Mouse (Mus musculus): ENCODE results near the gene Fkbp2. TPM values are rescaled to one million over a fixed set of nuclear protein-coding genes. Genes with fewer than 3 reads are reported as not detected.
A peak's percentile ranks its signal among the peaks of the same experiment; 100 is the strongest.
"Not testable (repeated sequence)": the region's sequence is repeated elsewhere in the genome, so short reads cannot be mapped to it uniquely, and the experiment has no call there.

The Fkbp2 gene
- total RNA-seq, 4 experiments from 2014 or later: 79.1 to 129 (median 98.4) TPM

DNA sequence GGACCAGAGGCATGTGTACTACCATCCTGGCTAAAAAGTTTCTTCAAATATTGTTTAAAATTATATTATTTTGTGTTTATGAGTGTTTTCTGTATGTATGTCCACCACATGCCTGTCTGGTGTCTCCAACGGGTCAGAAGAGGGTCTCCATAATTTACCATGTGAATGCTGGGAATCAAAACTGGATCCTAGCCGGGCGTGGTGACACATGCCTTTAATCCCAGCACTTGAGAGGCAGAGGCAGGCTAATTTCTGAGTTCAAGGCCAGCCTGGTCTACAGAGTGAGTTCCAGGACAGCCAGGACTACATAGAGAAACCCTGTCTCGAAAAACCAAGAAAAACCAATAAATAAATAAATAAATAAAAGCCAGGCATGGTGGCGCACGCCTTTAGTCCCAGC is 10.9 kb upstream of the Fkbp2 start:
- not testable (repeated sequence) for DNase-seq (ENCODE audit: low spot score in 2 of 2)

DNA sequence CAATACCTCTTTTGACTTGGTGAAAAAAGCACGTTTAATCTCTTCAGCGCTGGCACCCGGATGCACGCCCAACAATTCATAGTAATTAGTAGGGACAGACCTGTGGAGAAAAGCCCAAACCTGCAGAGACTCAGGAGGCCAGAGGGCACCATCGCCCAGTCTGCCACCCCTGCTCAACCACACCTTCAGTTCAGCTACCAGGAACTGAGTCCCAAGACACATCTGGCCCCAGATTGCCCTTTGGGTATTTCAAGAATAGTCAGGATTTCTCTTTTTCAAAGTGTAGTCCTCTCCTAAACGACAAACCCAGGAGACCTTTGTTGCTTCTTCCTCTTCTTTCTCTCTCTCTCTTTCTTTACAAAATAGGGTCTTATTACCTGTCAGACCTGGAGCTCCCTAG is 10.4 kb upstream of the Fkbp2 start:
- no peak for DNase-seq (ENCODE audit: low spot score in 2 of 2)

DNA sequence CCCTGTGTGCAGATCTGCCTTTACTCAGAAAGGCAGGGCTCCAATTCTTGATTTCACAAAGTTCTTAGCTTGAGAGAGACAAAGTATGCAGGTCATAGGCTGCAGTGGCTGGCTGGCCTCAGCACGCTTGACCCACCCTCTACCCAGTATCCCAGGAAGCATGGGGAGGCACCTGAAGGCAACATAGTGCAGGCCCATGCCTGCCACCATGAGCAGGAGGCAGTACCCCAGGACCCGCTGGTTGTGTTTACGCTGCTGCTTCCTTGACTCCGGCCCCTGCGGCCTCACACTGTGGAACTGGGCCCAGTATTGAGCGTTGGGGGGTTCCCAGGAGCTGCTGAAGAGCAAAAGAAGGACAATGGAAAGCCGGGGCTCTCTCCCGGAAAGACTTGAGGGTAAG is 8.9 kb upstream of the Fkbp2 start:
- no peak for DNase-seq (ENCODE audit: low spot score in 2 of 2)

DNA sequence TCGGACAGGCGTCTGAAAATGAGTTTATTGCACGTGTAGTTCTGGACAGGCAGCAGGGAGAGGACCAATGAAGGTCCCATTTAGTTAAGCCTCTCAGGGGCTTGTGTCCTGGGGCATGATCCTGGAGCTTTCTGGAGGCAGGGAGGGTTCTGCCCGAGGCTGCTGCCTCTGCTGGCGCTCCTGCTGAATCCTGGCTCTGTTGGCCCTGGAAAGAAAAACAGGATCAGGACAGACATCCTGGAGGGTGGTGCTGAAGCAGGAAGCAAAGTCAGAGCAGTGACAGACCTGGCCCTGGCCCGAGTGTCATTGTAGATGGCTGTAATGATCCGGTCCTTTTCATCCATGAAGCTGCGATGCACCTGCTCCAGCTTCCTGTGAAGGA is 7.6 kb upstream of the Fkbp2 start:
- DNase-seq (ENCODE audit: low spot score in 2 of 2): peak in 1 of 2 experiments; percentile 8

DNA sequence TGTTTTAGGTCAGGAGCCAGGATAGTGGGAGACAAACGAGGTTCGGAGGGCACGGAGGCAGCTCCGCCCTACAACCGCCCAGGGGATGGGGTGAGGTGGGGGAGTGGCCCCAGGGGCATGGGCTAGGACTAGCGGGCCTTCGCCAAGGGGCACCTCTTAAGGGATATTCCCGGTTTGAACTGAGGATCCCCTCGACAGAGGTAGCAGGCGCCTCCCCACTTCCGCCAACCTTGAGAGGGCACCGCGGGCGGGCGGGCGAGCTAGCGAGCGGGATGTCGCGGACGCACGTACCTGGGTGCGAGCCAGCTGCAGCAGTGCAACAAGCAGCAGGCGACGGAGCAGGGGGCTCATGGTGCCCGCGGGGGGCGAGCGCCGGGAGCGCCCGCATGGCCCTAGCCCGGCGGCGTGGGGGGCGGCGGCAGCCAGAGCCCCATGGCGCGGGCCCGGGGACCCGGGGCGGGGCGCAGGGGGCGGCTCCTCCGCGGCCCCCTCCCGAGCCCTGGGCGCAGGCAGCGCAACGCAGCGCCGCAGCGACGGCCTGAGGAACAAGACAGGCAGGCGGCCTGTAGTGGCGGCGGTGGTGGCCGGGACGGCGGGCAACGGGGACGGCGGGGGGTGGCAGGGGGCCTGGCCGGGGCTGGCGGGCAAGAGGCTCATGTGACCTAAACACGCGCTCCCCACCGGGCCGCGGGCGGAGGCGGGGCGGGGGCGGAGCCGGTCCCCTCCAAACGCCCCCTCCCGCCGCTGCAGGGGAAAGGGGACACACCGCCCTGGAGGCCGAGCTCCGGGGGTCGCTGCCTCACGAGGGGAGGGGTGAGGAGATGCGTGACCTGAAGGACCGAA is 7.0 kb upstream of the Fkbp2 start, which contains the start of gene Vegfb:
Gene Vegfb (minus strand): TSS at position 591 of the 843 bp plus-strand sequence.
- DNase-seq (ENCODE audit: low spot score in 2 of 2): peak in 1 of 2 experiments; percentile 60

DNA sequence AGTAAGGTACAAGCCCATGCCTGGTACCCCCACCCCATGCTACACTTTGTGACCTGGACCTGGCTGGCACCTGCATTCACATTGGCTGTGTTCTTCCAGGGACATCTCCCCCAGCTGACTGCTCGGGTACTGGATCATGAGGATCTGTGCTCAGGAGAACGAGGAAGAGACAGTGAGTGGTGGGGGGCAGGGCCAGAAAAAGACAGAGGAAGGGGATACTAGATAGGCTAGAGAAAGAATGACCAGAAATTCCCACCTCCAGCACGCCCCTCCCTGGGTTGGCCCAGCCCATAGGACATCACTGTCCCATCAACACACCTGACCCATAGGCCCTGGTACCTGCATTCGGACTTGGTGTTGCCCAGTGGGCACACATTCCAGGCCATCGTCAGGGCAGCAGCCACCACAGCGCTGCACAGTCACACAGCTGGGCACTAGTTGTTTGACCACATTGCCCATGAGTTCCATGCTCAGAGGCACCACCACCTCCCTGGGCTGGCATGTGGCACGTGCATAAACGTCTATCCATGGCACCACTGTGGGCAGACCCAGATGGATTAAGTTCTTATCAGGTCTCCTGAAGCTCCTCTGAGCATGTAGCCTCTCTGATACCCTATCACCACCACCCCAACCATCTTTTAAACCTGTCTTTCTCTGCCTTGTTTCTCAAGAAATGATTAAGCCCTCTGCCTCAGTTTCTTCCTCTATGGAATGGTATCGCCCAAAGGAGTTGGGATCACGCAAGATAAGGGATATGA is 5.8 kb upstream of the Fkbp2 start:
- DNase-seq (ENCODE audit: low spot score in 2 of 2): no peak

DNA sequence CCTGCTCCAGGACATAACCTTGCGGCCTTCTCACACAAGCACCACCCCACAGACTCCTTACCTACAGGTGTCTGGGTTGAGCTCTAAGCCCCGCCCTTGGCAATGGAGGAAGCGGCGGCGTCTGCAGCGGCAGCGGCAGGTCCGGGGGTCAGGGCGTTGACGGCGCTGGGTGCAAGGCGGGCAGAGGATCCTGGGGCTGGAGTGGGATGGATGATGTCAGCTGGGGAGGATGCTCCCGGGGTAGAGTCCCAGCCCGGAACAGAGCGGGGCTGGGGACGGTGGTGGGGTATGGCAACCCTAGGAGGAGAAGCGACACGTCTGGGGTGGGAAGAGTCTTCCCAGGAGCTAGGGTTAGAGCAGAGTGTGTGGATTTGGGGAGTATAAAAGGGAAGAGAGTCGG is 5.0 kb upstream of the Fkbp2 start:
- DNase-seq (ENCODE audit: low spot score in 2 of 2): no peak

DNA sequence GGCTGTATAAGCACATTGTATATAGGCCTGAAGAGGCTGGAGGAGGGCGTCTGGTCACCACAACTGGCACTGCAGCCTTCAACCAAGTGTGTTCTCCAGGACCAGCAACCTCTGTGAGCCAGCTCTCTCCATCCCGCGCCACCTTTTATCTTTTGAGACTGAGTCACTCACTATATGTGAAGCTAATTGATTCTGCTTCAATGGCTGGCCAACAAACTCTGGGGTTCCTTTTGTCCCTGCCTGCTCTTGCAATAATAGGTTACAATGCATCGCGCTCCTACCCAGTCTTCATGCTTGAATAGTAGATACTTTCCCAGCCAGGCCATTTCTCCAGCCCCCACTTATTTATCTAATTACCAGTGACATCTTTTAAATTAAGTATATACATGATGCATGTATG is 3.3 kb upstream of the Fkbp2 start:
- DNase-seq (ENCODE audit: low spot score in 2 of 2): no peak

DNA sequence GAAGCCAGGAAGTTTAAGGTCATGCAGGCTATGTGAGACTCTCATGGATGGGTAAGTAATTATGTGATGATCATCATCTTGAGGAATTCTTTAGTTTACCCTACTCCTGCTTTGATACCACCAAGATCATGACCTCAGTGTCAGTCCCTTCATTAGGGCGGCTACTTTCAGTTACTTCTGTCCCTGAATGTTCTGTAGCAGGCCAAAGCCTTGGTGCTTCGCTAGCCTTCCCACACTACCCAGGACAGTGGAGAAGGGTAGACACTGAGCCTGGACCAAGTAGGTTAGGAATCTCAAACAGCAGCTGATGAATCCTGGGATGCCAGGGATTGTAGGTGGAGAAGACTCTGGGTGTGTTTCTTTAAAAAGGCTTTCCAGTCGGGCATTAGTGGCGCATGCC is 1.2 kb upstream of the Fkbp2 start:
- no peak for DNase-seq (ENCODE audit: low spot score in 2 of 2)

DNA sequence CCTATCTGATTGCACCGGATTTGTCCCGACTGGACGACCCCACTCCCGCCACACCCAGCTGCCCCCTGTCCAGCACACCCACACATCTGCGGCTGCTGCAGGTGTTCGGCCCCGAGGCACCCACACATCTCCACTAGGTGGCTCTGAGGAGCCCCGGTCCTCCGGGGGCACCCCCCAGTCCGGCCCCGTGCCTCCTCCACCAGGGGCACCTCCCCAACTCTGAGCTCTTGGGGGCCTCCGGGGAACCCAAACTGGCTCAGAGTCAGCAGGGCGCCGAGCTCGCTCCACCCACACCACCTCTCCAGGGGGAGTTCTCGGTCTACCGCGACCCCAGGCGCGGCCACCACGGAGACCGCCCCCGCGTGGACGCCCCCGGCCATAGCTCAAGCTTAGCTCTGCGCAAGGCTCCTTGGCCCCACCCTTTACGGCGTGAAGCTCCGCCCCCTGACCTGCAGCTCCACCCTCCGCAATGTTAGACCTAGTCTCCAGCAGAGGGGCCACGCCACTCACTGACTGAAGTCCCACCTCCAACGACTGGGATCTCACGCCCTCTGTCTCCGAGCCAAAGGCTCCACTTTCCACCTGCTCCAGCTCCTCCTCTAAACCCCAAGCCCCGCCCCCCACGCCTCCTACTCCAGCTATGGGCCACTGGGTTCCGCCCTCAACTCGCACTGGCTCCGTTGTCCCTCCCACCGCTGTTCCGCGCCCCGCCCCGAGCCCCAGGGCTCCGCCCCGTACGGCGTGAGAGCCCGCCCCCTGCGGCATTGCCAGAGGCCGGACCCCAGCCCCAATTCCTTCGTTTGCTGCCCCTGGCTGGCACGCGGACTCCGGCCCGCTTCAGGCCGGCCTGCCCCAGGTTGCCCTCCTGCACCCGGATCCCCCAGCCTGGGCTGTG is 568 bp downstream of the Fkbp2 start:
- peak; percentile 97 to 100 for DNase-seq (ENCODE audit: low spot score in 2 of 2)

DNA sequence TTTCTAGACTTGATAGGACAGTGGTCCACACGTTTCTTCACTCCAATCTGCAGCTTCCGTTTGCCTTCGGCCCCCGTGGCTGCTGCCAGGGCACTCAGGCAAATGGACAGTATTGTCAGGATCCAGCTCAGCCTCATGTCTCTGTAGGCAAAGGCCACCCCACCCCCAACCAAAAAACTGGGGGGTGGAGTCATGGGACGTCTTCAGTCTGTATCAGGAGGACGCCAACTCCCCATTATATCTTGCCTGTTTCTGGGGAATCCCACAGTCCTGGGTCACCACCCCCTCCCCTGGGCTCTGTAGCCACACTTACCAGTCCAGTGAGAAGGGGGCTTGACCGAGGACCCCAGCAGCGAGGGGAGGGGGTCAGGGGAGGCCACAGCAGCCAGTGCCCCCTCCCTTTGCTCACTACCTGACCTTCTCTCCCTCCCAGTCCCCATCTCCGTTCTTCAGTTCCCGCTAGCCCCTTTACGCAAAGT is 1.3 kb downstream of the Fkbp2 start:
- DNase-seq (ENCODE audit: low spot score in 2 of 2): peak in 1 of 2 experiments; percentile 76

DNA sequence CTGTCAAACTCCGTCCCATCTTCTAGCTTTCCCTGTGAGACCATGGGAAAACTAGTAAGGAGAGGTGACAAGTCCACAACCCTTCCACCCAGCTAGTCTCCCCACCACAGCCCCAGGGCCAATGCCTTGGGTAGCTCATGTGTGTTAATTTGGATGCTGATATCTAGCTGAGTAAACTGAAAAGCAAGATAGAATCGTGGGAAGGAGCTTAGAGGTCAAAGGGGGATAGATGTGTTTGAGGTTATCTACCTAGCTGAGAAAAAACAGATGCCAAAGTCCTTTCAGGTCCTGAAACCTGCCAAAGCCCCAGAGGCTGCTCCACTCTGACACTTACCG is 1.7 kb downstream of the Fkbp2 start:
- DNase-seq (ENCODE audit: low spot score in 2 of 2): no peak

DNA sequence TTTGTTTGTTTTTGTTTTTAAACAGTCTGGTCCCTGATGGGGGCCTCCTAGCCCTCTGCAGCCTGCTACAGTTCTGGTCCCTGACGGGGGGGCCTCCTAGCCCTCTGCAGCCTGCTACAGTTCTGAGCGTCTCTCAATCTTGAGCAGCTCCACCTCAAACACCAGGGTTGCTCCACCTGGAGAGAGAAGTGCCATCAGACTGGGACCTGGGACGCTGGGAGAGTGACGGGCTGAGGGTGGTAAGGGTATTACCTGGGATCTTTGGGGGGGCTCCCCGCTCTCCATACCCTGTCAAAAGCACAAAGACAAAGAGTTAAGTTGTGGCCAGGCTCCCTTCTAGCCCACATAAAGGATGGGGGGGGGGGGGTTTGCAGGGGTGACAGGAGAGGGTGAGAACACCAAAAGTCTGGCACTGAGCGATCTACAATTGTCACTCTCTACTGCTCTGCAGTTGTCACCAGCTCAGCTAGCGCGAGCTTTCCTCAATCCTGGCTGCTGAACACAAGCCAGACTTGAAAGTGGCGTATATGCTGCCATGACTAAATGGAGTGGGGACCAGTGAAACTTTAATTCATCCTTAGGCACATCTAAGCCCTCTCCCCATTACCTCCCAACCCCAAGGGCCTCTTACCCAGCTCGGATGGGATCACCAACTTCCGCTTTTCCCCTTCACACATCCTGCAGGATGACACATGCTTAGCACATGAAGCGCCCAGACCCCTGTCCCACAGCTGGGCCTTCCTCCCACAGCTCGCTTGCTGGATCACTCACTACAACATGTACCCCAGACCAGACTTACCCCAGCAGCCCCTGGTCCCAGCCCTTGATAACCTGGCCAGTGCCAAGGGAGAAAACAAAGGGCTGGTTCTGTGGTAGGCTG is 2.3 kb downstream of the Fkbp2 start:
- DNase-seq (ENCODE audit: low spot score in 2 of 2): no peak

DNA sequence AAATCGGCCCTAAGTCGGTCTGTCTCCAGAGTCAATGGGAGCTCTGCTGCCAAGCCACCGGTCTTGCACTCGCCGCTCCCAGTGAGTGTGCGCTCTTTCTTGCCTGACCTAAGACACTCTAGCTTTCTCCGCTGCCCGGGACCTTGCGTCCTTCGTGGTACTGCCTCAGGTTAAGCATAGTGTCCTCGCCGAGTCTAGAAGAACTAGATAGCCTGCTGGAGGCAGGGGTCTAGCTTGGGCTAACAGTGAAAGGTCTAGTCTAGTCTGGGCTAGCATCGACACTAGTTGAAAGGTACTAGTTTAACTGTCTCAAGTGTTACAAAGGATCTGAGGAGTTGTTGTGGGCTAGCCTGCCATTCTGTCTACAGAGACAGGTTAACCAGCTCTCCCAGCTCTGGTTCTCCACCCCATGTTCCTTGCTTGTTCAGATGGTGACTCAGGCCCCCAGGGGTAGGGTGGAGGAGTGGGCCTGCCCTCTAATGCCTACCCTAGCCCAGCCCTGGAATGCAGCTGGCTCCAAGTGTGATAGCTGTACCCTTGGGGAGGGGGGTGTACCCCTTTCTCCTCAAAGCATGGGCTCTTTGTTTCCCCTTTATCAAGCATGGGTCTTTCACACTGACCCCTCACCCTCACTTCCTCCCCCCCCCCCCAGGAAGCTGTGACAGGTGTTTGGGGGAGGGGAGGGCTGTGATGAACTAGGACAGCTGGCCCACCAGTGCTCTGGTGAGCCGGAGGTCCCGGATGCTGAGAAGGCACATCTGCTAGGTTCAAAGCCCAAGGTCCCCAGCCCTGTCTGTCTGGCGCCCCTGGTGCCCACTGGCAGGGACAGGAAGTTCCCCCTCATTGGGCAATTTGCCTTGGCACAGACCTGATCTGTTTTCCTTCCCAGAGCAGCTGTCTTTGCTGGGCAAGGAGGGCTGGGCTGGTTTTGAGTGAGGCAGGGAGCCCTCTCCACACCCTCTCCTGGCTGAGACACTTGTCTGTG is 4.5 kb downstream of the Fkbp2 start, which contains the start of gene Plcb3:
Gene Plcb3 (minus strand): TSS at position 934 of the 985 bp plus-strand sequence.
- DNase-seq (ENCODE audit: low spot score in 2 of 2): no peak

DNA sequence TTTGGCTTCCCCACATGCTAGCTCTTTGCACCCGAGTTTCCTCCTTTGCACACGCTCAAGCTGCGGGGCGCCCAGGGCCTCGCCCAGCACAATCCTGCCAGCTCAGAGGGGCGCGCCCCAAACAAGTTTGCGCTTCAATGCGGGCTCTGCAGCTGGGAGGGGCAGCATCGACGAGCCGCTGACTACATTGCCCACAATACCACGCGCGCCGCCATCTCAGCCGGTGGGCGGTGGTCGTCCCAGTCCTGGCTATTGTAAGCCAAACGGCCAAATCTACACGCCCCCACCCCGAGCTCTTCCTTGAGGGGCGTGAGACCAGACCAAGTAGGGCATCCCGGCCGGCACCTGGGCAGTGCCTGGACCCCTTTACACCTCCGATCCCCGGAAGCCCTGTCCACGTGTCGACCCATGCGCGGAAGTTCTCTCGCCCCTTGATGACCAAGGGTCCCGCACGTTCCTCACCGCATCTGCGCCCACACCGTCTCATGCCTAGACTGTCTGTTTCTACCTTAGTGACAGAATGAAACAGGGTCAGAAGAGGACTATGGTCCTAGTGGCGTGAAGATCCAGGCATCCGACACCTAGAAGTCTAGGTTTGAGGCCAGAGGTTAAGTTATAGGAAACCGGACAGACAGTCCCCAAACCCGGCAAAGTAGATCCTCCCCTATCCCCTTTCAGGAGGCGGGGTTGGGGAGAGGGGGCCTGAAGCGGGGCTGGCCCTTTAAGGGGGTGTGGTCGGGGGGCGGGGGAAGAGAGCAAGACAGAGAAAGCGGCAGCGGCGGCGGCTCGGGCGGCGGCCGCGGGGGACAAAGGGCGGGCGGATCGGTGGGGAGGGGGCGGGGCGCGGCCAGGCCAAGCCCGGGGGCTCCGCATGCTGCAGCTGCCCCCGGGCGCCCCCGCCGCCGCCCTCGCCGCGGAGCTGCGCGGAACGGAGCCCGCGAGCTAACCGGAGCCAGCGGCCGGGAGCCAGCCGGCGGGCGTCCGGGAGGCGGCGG is 5.8 kb downstream of the Fkbp2 start, which contains the start of gene Ppp1r14b:
Gene Ppp1r14b (plus strand): TSS at position 758 of the 995 bp plus-strand sequence.
- DNase-seq (ENCODE audit: low spot score in 2 of 2): peak; percentile 69 to 72

DNA sequence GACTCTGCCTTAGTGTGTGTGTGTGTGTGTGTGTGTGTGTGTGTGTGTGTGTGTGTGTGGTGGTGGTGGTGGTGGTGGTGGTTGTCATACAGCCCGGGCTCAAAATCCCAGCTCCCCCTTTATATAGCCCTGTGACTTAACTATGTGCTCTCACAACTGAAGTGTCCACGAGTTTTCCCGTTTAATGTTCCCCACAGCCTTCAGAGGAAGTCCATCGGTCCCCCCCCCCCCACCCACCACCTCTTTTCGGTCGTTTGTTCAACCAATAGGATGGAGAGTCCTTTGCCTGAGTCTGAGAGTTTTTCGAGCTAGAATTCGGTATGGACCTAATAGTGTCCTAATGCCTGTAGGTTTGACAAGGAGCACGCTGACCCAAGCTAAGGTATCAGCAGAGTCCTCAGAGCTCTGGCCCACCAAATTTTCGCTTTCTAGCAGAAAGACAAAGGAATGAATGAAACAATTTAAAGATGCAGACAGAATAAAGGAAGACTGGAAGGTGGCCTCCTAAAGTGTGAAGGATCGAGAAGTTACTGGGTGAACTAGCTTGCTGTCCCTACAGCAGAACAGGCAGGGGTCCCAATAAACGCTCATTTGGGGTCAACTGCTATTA is 6.6 kb downstream of the Fkbp2 start:
- no peak for DNase-seq (ENCODE audit: low spot score in 2 of 2)

DNA sequence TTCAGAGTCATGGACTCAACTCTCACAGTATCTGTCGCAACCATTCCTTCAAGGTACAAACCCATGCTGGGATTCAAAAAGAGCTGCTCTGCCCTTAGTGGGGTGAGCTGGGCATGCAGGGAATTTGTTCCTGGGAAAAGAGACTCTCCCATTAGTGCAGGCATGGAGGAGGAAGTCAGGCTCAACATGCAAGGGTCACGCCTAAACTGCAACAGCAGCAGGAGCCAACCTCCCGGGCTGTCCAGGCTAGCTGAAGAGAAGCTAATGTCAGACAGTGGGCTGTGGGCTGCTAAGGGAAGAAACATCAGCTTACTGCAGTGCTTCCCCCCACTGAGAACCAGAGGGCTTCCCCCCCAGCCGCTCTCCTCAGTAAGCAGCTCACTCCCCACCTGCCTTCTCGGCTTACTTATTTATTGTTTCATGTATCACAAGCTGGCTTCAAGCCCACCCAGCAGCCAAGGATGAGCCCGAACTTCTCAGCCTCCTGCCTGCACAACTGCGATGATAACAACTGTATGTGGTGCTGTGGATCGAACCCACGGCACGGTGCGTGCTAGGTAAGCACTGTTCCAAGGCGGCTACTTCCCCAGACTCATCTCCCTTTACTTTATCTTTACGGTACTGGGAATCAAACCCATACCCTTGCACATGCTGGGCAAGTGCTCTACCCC is 7.9 kb downstream of the Fkbp2 start:
- DNase-seq (ENCODE audit: low spot score in 2 of 2): no peak

Measured in left cerebral cortex, adult 8-10 months (tissue).